Mouse (Mus musculus): Measurements from ENCODE around the gene Cacng3.

Gene Cacng3

DNA sequence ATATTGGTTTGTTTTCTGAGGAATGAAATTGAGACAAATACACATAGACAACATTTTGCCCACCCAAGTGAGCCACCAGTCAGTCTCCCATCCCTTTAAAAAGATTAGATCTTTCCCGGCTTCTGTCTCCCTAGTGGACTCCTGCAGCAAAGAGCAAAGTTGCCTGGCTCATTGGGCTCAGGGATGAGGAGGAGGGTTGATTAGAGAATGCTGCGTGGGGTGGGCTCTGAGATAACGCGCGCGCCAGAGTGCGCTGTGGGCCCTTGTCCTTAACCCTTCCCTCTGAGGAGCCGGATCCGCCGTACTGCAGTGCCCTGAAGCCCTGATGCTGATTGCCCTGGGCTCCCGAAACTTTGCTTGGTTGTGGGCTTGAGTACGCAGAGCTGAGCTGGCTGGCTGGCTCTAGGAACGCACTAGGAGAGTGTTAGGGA, at the start of gene Cacng3:
Gene Cacng3, plus strand, starts transcription at position 51 of the 431 bp plus-strand sequence.
- no peak for DNase-seq (ENCODE audit: low read depth)

- no peak for DNase-seq (ENCODE audit: low read depth)
Measured at GRCm38 (mm10) chr7:122622125-122622774, 48.0 kb upstream of the Cacng3 start.

GRCm38 (mm10) chr7:122623753-122624152, 46.5 kb upstream of the Cacng3 start:
- no peak for DNase-seq (ENCODE audit: low read depth)

DNA sequence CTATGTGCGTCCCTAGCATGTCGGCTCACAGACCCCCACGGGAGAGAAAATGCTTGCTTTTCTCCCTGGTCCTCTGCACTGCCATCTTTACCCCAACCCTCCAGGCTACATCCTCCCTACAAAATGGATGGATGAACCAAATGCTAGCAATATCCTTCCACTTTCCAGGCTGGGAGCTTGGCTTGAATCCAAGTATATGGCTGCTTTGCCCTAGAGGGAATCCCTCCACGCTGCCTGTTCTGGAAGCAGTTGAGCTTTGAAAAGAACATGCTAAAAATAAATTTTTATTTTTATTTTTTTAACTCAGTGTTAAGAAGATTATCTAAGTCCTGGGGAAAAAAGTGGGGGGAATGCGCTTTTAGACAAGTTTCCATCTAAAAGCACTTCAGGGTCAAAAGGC, 42.2 kb upstream of the Cacng3 start:
- no peak for DNase-seq (ENCODE audit: low read depth)

DNA sequence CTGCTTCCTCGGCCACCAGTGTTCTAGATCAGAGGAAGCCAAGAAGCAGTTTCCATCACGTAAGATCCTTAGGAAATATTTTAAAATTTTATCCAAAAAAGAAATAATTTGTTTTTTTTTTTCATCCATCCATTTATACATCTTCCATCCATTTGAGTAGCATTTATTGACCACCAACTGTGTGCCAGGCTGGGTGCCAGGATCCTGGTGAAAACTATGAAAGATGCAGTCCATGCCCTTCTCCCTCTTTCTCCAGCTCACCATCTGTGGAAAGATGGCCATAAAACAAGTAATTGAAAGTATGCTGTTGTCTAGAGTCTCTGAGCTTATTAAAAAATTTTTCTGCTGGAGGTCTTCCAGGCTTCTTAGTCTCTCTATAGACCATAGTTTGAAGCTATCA, 39.9 kb upstream of the Cacng3 start:
- DNase-seq (ENCODE audit: low read depth) = no peak

GRCm38 (mm10) chr7:122631151-122631550, 39.1 kb upstream of the Cacng3 start:
- no peak for DNase-seq (ENCODE audit: low read depth)

- DNase-seq (ENCODE audit: low read depth) = no peak
Measured at GRCm38 (mm10) chr7:122632946-122633345, 37.3 kb upstream of the Cacng3 start.

GRCm38 (mm10) chr7:122633463-122633862, 36.8 kb upstream of the Cacng3 start:
- DNase-seq (ENCODE audit: low read depth) = no peak

DNA sequence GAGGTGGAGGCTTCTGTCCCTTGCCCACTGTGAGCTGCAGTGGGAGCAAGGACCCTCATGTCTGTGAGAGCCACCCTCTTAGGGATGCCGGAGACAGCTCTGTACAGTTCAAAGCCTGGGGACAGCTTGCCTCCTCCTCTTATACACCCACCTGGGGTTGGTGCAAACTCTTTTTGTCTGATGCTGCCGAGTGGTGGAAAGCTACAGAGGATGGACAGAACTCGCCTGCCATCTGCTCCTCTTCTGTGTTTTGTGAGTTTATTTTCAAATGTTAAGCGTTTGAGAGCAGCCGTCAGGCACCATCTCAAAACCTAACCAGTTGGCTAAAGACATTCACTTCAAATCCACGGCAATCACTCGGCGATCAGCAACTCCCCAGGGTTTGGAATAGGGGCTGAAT, 26.6 kb upstream of the Cacng3 start:
- DNase-seq (ENCODE audit: low read depth) = no peak

DNA sequence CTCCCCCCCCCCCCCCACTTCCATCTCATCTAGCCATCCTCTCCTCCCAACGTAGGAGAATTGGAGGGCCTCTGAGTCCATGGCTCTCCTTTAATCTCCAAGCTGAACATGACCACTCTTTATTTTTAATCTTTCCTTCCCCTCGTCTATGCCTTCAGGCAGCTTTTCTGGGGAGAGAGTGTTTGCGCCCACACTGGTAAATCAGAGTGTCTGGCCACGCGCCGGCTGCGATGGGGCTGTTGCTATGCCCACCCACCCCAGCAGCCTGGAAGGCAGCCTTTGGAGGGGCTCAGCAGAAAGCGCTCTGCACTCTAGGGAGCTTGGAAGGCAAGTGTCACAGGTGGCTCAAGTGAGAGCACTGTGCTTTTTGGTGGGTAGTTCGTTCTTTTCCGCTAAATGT, 21.0 kb upstream of the Cacng3 start:
- DNase-seq (ENCODE audit: low read depth) = no peak

DNA sequence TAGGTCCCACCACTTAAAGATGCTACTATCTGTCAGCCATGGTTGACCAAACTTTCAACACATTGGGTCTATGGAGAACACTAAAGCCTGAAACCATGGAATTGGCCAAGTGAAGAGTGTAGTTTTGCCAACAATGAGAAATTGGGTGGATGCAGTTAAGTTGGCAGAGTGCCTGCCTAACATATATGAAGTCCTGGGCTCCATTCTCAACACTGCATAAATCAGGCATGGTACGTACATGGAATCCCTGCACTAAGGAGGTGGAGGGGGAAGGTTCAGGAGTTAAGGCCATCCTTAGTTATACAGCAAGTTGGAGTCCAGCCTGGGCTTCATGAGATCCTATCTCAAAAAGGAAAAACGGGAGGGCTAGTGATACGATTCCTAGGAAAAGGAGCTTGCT, 17.8 kb upstream of the Cacng3 start:
- no peak for DNase-seq (ENCODE audit: low read depth)

DNA sequence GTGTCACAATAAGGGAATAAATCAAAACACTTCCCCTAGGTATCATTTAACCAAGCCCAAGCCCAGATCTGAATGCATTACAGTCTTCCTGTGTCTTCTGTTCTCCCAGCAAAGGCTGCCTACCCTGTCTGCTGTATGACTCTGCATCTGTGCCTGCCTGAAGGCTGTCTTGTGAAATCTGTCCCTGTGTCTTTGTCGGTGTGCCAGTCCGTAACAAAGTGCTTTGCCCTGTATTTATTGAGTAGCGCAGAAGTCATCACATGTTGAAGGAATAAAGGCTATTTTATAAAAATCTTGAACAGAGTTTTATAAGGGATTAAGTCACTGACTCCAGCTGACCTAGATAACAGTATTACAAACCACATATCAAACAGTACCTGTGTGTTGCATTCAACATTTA, 13.6 kb upstream of the Cacng3 start:
- no peak for DNase-seq (ENCODE audit: low read depth)

GRCm38 (mm10) chr7:122657423-122658126, 12.7 kb upstream of the Cacng3 start:
- no peak for DNase-seq (ENCODE audit: low read depth)

DNA sequence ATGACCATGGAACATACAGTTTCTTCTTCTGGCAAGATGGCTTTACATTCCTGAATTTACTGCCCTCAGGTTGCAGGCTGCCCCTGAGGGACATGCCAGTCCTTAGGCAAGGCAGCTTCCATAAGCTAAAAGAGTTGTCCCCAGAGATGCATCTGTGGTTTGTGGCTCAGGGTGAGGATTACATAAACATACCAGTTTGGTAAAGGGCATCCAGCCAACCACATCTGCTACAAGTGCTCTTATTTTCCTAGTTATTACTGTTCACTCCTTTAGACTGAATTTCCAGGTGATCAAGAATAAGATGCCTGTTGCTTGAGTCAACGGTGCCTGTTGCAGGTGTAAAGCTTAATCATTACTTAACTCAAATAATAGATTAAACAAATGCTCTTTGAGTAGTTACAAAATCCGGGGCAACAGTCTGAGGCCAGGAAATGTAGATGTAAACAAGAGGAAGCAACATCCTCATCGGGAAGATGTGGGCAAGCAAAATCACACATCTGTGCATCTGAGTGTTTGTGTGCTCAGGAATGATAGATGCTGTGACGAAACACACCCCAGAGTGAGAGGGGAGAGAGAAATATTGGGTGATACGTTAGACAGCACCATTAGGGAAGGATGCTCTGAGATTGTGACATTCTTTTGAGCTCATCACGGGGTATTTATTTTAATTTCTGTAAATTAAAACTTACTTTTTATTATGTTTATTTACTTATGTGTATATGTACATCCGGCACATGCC, 4.8 kb upstream of the Cacng3 start:
- no peak for DNase-seq (ENCODE audit: low read depth)

- no peak for DNase-seq (ENCODE audit: low read depth)
Measured at GRCm38 (mm10) chr7:122667903-122668302, 2.4 kb upstream of the Cacng3 start.

- DNase-seq (ENCODE audit: low read depth) = peak; percentile 91
Measured at GRCm38 (mm10) chr7:122670873-122671641, 765 bp downstream of the Cacng3 start.

- DNase-seq (ENCODE audit: low read depth) = no peak
Measured at GRCm38 (mm10) chr7:122672981-122673380, 2.7 kb downstream of the Cacng3 start.

- DNase-seq (ENCODE audit: low read depth) = no peak
Measured at GRCm38 (mm10) chr7:122675207-122675606, 4.9 kb downstream of the Cacng3 start.

GRCm38 (mm10) chr7:122701751-122702150, 31.5 kb downstream of the Cacng3 start:
- DNase-seq (ENCODE audit: low read depth) = no peak

DNA sequence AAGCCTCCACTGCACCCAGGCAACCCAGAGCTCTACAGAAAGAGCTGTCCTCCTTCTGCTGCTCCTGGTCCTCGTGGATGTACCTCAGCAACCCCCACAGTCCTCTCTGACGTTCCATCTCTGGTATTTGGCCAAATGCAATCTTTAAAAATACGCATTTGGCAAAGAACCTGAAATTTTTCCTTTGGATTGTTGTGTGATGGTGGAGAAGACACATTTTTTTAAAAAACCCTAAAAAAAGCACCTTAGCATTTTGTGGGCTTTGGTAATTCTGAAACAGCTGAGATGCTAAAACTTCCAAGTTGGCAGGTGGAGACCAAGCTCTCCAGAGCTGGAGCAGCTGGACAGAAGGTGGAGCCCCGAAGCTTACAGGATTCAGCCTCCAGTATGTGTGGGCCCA, 32.2 kb downstream of the Cacng3 start:
- DNase-seq (ENCODE audit: low read depth) = no peak

GRCm38 (mm10) chr7:122706736-122707135, 36.4 kb downstream of the Cacng3 start:
- no peak for DNase-seq (ENCODE audit: low read depth)

- DNase-seq (ENCODE audit: low read depth) = peak; percentile 5
Measured at GRCm38 (mm10) chr7:122716299-122716698, 46.0 kb downstream of the Cacng3 start.
